Mouse (Mus musculus) c-Kit-negative CD71-positive TER-119-positive erythroid progenitor cells, embryonic 14.5 days (primary cell): ENCODE results near the gene Sap30bp.

Experiments used
- DNase-seq: peaks from one replicate; pipeline ENCODE4 v3.0.0-alpha.2; 2013; ENCODE audit warnings: low read depth, low spot score

The Sap30bp gene

GRCm38 (mm10) chr11:115904956-115905790, 27.9 kb upstream of the Sap30bp start:
- no peak for DNase-seq

DNA sequence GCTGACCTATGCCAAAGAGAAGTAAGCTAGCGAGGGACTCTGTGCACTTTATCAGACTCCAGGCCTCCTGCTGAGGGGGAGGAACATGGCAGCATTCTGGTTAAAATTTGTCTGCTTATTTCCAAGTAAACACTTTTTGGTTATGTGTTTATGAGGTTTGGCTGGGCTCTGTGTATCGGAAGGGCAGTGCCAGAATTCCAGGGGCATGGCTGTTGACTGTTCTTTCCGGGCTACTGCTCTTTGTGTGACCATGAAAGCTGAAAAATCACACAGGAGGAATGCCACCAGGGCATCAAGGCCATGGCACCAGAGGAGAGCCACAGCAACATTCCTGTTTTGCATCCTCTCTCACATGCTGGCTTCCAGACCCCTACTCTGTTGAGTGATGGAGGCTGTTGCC, 27.0 kb upstream of the Sap30bp start:
- DNase-seq: no peak

- DNase-seq: no peak
These were observed 26.6 kb upstream of the Sap30bp start for GRCm38 (mm10) chr11:115906521-115906920.

DNA sequence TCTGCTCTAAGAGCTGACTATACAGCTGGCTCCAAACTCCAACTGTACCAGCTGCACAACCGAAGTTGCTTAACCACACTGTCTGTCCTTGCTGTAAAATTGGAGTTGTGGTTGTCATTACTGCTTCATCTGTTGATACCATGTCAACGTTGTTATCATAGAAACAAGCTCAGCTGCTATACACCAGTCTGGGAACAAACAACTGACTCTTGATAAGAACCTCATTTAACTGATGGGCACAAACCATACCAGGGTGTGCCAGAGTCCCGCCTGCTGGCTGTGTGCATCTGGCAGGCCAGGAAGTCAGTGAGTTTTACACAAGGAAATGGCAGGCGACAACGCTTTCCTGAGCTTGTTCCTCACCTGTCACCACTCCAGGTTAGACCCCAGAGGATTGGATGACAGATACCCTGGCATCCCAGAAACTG, 21.9 kb upstream of the Sap30bp start:
- peak; percentile 52 for DNase-seq

- DNase-seq: peak; percentile 47
These were observed 21.3 kb upstream of the Sap30bp start, which contains the start of gene Smim6 for GRCm38 (mm10) chr11:115911632-115912376. Gene Smim6, plus strand, starts transcription at chr11:115912017.

DNA sequence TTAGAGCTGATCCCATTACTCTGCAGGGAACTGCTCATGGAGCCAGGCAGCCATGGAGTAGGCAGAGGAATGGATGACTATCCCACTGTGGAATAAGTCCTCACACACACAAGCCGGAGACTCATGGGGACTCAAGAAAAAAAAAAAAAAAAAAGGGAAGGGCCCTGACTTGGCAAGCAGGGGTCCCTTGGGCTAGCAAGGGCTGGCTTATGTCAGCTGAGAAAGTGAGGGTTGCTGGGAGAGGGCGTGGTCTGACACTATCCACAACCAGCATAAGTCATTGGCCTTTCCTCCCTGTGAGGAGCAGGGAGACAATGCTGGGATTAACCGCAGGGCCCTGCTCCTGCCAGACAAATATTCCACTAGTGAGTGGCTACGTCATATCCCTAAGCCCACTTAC, 16.5 kb upstream of the Sap30bp start:
- no peak for DNase-seq

DNA sequence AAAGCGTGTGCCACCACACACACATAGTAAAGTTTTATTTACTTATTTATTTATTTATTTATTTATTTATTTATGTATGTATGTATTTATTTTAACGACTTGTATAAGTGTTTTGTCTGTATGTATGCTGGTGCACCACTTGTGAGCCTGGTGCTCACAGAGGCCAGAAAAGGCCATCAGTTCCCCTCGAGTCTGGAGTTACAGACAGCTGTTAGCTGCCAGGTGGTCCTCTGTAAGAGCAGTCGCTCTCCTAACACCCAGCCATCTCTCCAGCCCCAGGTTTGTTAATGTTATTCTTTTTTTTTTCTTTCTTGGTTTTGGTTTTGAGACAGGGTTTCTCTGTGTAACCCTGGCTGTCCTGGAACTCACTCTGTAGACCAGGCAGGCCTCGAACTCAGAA, 14.4 kb upstream of the Sap30bp start:
- DNase-seq: no peak

GRCm38 (mm10) chr11:115919073-115919472, 14.0 kb upstream of the Sap30bp start:
- no peak for DNase-seq

DNA sequence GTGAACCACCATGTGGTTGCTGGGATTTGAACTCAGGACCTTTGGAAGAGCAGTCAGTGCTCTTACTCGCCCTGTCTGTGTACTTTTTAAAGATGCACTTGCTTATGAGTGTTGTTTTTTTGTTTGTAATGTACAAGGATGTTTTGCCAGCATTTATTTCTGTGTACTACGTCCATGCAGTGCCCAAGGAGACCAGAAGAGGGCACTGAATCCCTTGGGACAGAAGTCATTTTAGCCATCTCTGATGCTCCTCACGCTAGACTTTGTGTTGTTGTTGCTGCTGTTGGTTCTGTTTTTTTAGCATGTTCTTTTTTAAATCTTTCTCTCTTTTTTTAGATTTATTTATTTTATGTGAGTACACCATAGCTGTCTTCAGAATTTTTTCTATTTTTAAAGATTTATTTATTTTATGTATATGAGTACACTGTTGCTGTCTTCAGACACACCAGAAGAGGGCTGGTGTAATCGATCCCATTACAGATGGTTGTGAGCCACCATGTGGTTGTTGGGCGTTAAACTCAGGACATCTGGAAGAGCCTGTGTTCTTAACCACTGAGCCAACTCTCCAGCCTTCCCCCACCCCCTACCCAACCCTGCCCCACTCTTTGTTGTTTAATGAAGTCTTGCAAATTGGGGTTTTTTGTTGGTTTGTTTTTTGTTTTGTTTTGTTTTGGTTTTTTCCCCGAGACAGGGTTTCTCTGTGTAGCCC, 12.8 kb upstream of the Sap30bp start:
- peak; percentile 56 for DNase-seq

- DNase-seq: no peak
These were observed 11.1 kb upstream of the Sap30bp start for GRCm38 (mm10) chr11:115921986-115922385.

DNA sequence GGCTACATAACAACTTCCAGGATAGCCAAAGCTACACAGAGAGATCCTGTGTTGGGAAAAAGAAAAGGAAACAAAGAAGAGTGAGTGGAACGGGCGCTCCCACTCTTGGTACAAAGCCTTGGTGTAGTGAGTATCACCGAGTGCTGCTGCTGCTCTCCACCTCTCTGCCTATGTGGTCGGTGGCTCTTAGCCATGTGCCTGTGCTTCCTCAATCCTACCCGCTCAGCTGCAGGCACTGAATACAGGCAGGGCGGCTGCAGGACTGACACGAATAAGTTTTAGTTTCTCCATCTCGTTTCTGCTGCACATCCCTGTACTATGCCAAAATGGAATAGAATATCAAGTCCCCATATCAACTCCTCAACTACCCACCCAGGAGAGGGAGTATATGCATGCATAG, 4.1 kb upstream of the Sap30bp start:
- no peak for DNase-seq

DNA sequence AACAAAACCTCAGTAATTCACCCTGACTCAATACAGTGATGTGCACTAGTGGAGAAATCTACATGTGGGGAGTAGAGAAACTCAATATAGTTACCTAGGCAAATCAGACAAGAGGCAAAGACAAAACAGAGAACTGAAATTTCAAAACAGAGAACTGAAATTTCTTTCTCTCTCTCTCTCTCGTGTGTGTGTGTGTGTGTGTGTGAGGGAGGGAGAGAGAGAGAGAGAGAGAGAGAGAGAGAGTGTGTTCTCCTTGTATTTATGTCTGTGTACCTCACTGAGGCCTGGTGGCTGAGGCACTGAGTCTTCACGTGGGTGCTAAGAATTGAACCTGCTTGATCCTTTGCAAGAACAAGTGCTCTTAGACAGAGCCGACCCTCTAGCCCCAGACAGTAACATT, 3.3 kb upstream of the Sap30bp start:
- no peak for DNase-seq

DNA sequence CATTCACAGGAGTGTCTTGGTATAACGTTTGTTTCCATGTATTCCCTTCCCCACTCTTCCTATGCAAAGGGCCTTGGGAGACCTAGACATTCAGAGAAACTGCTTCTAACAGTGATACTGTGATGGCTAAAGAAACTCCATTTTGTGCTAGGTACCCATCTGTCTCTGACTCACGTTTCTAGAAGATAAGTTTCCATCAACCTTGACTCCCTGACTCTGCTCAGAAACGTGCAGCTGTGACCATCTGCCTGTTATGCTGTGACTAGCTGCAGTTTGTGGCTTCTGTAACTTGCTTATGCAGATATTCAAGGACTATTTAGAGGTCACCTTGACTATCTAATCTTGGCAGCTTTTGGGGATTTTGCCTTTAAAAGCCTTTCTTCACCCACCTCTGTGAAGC, 1.8 kb upstream of the Sap30bp start:
- DNase-seq: no peak

GRCm38 (mm10) chr11:115933747-115934110, 647 bp downstream of the Sap30bp start:
- DNase-seq: no peak

DNA sequence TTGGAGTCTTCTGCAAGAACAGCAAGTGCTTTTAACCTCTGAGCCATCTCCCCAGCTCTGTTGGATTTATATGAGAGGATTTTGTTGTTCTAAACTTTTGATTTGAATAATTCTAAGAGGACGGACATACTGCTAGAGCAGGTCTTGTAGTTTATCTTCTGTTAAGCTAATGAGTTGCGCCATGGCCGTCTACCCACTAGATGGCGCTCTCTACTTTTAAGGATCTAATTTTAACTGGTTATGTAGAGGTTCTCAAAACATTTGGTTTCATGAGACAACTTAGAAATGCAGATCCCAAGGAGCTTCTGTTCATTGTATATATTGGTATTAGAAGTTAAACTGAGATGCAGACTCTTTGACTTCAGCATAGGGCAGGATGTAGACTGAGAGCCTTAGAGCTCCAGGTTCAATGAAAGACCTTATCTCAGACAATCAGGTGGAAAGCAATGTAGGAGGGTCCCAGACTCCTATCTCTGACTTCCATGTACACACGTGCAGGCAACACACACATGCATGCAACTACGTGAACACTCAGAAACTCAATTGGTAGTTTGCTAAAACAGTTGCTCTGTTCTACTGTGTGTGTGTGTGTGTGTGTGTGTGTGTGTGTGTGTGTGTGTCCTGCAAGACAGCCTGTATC, 6.7 kb downstream of the Sap30bp start:
- peak; percentile 57 for DNase-seq

DNA sequence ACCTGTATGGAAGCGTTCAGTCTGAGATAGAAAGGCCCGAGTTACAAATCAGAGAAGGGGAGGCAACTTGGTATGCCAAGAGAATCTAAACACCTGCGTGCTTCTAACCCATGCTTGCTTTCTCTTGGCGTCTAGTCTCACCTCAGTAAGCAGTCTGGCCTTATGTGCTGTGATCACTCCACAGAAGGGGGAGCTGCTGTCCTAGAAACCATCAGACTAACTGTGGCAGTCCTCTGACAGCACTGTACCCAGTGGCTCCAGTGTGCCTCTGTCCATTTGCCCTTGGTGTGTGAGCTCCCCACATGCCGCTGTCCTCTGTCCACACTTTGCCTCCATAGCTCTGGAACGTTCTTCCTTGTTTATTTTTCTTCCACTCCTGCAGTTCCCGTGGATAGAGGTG, 8.9 kb downstream of the Sap30bp start:
- no peak for DNase-seq

DNA sequence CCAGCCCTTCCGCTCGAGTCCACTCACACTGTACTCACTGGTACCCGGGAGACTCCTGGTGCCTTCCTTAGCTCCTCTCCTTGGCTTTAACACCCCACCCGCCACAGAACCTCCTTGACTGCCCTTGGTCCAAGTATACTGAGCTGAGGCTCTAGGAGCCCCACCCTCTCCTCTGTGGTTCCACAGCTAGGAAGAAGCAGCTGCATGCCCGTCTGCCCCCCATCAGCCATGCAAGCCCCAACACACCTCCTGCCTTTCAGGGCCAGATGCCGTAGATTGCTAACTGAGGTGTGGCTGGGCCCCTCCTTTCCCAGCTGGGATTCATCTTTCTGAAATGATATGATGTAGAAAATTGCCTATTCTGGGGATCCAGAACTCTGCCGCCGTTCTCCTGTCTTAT, 12.2 kb downstream of the Sap30bp start:
- DNase-seq: no peak

DNA sequence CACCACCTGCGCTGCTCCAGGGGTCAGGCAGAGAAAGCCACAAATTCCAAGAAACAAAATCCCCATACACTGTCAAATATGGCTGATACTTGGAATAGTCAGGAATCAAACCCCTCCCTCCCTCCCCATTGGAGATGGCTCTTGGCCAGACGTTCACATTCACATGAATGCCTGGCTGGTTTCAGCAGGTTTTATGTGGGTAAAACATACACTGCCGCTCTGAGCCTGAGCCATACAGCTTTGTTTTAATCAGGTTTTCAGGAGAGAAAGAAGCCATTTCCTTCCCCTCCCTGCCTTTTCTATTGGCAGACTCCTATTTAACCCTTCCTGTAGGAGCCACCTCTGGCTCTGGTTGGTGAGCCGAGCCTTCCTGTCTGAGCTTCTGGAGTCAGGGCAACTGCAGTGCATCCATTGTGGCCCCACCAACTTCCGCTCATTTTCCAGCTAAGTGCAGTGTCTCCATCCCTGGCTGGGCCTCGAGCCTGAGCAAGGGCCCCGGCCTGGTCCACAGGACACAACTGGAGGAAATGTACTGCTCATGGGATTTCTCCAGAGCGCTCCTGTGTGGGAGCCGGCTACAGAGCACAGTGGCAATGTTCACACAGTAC, 13.2 kb downstream of the Sap30bp start:
- DNase-seq: no peak

GRCm38 (mm10) chr11:115948316-115948715, 15.2 kb downstream of the Sap30bp start:
- no peak for DNase-seq

- DNase-seq: no peak
These were observed 17.6 kb downstream of the Sap30bp start for GRCm38 (mm10) chr11:115950719-115951118.

- no peak for DNase-seq
These were observed 21.6 kb downstream of the Sap30bp start for GRCm38 (mm10) chr11:115954712-115955111.
